Mouse (Mus musculus): ENCODE results near the gene 1700028P14Rik.

1700028P14Rik gene

DNA sequence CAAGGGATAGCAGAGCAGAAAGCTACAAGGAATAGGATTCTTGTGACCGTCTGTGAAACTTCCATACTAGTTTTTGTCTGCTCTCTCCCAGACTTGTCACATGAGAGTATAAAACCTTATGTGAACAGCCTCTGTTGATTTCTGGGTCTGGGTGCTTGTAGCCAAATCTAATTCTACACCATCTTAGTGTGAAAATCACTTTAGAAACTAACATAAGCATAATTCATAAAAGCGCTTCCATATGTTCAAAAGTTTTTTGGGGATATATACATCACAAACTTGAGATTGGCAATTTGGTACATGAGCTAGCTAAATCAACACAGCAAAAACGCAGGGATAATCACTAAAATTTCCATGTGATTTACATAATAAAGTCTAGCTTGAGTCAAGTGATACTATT is 57.7 kb downstream of the 1700028P14Rik start:
- DNase-seq: no peak

GRCm38 (mm10) chr19:23578606-23579355 is 73.8 kb downstream of the 1700028P14Rik start:
- no peak for DNase-seq

- peak; percentile 3 for DNase-seq
Observed at GRCm38 (mm10) chr19:23576685-23577084, 75.9 kb downstream of the 1700028P14Rik start.

DNA sequence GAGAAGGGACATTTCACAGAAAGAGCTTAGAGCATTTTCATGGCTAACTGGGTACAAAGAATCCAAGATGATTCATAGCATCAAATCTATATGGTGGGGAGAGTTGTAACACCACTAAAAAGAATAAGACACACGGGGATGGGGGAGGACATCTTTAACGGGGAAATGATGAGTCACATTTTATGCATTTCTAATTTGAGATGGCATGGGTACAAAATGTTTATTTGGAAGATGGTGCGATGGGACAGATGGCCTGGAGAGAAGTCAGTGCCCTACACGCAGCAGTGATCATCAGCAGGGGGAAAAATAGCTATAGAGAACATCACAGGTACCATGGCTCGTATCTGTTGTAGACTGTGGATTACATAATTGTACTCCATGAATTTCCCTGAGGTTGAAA is 88.9 kb downstream of the 1700028P14Rik start:
- DNase-seq: no peak

DNA sequence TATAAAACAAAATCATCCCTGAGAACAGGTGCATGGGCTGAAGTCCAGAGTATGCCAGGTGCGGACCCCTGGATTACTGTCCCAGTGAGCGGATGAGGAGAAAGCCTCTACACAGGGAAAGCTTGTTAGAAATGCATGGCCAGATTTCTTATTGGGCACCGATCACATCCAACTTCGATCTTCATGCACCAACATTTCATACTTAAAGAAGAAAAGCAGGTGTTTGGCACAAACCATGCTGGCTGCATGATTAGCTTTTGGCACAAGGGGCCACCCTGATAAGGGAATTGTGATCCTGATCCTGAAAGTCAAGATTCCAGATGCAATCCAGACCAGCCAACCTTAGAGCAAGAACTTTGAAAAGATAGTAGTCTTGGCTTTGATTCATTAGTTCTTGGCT is 90.0 kb downstream of the 1700028P14Rik start:
- no peak for DNase-seq

GRCm38 (mm10) chr19:23562061-23562460 is 90.6 kb downstream of the 1700028P14Rik start:
- no peak for DNase-seq

GRCm38 (mm10) chr19:23553450-23553849 is 99.2 kb downstream of the 1700028P14Rik start:
- DNase-seq: no peak

- peak; percentile 6 for DNase-seq
Observed at GRCm38 (mm10) chr19:23545604-23546003, 107.0 kb downstream of the 1700028P14Rik start.

DNA sequence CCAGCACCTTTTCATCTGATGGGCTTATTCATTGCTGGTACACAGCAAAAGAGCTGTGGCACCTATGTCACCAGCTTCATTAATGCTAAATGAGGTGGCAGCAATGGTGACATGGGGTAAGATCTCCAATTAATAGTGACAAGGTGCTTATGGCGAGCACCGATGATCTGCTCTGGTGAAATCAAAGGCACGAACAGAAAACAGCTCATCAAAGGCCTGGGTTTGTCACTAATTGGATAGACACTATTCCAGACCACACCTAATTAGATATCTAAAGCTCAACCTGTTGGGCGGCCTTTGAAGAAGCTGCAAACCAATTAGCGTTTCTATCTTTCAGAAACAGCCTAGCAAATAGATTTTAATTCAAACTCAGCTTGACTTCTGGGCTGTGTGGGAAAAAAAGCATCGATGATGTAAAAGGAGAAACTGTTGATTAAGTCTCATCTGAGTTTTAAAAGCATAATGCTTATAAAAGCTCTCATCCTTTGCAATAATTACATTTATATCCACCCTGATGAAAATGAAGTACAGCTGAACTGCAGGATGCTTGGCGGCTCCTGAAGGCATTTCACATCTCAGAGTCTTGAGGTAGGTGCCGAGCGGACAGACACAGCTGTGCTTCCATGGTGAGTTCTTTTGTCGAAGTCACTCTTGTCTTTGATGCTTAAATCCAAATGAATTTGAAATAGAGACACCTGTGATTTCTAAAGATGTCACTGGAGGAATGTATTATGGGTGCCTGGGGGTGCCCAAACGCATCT is 109.2 kb downstream of the 1700028P14Rik start:
- no peak for DNase-seq

DNA sequence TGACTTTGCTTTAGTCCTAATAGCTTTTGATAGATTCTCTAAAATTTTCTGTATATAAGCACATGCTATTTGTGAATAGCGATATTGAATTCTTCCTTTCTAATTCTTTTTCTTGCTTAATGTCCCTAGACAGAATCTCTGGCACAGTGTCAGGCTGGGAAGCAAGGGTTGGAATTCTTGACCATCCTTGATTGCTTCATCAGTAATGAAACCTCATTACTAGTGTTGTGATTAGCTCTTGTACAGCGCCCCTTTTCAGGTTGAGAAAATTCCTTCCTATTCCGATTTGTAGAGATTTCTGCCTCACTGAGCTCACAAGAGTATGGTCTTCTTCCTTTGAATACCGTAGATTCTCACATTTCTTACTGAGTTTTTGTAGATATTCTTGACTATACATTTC is 109.9 kb downstream of the 1700028P14Rik start:
- no peak for DNase-seq

DNA sequence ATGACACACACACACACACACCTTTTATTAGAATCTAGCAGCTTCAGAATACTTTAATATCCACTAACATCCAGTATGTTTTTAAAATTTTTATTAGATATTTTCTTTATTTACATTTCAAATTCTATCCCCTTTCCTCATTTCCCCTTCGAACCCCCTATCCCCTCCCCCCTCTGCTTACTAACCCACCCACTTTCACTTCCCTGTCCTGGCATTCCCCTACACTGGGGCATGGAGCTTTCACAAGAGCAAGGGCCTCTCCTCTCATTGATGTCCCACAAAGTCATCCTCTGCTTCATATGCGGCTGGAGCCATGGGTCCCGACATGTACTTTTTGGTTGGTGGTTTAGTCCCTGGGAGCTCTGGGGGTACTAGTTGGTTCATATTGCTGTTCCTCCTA is 116.9 kb downstream of the 1700028P14Rik start:
- no peak for DNase-seq

- DNase-seq: no peak
Observed at GRCm38 (mm10) chr19:23531899-23532298, 120.7 kb downstream of the 1700028P14Rik start.

- DNase-seq: peak; percentile 64
Observed at GRCm38 (mm10) chr19:23523711-23524110, 128.9 kb downstream of the 1700028P14Rik start.

DNA sequence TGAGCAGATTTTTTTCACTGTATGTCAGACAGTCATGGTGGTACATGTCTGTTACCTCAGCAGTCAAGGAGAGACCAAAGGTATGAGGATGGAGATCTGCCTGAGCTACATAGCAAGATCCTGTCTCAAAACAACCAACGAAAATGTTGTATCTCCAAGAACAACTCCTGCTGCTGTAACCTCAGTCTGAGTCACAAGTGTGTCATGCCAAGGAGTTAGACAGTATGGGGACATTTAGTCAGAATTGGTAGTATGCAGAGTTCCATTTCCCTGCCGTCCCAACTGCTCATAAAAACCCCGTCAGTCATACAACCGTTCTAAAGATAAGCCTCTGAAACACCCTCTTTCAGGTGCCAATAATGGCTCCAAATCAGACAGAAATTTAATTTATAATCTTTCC is 130.8 kb downstream of the 1700028P14Rik start:
- DNase-seq: no peak

- DNase-seq: no peak
Observed at GRCm38 (mm10) chr19:23521071-23521470, 131.5 kb downstream of the 1700028P14Rik start.

DNA sequence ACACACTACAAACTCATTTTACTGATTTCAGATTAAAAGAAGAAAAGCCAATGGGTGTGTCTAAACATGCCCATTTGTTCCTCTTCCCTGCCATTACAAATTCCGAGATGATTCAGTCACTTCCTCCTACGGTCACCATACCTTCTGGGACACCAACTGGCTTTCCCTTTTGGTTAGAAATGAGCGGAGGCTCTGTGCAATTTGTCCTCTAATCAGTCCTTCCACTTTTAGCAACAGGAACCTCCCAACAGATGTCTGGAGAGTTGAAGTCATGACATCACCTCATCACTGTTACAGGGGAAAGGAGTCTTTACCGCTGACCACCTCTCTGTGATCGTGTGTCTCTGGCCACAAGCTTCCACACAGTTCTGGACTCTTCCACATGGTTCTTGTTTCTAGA is 132.0 kb downstream of the 1700028P14Rik start:
- no peak for DNase-seq

GRCm38 (mm10) chr19:23518477-23518876 is 134.1 kb downstream of the 1700028P14Rik start:
- no peak for DNase-seq

- peak; percentile 4 for DNase-seq
Observed at GRCm38 (mm10) chr19:23511303-23511702, 141.3 kb downstream of the 1700028P14Rik start.
